Mouse (Mus musculus) heart, embryonic 13.5 days (tissue): Measurements from ENCODE around the gene Psg20. TPM values are rescaled to one million over a fixed set of nuclear protein-coding genes. Genes with fewer than 3 reads are reported as not detected.
"Not testable (repeated sequence)": the region's sequence is repeated elsewhere in the genome, so short reads cannot be mapped to it uniquely, and the experiment has no call there.

Experiments used
- ATAC-seq: fragments of 200-750 bp; cut with Nextera tagmentation; 2 replicates; pipeline ENCODE4 v1.8.0; 2017; ENCODE audit warnings: moderate TSS enrichment; ENCODE audit not compliant: insufficient number of reproducible peaks, low FRiP score, low TSS enrichment; ENCODE audit errors: extremely low read depth
- H3K27ac ChIP-seq: fragments of 300-500 bp; sonication (generic); replicated peaks from 2 replicates; pipeline ENCODE4 v1.5.1; 2015; ENCODE audit warnings: moderate library complexity, mild to moderate bottlenecking, inconsistent platforms
- H3K27me3 ChIP-seq: fragments of 300-500 bp; sonication (generic); replicated peaks from 2 replicates; pipeline ENCODE4 v1.6.1; 2015; ENCODE audit warnings: mild to moderate bottlenecking, inconsistent platforms
- H3K36me3 ChIP-seq: fragments of 300-500 bp; sonication (generic); 2 replicates; pipeline ENCODE4 v1.6.1; 2015; ENCODE audit warnings: mild to moderate bottlenecking, inconsistent platforms
- H3K4me1 ChIP-seq: fragments of 300-500 bp; sonication (generic); 2 replicates; pipeline ENCODE4 v1.6.1; 2015; ENCODE audit warnings: inconsistent platforms
- H3K4me2 ChIP-seq: fragments of 300-500 bp; sonication (generic); 2 replicates; pipeline ENCODE4 v1.6.1; 2015; ENCODE audit warnings: inconsistent platforms, mild to moderate bottlenecking, moderate library complexity
- H3K4me3 ChIP-seq: fragments of 300-500 bp; sonication (generic); 2 replicates; pipeline ENCODE4 v1.5.1; 2015; ENCODE audit warnings: moderate library complexity, mild to moderate bottlenecking, inconsistent platforms
- H3K9ac ChIP-seq: fragments of 300-500 bp; sonication (generic); 2 replicates; pipeline ENCODE4 v1.6.1; 2015; ENCODE audit warnings: inconsistent platforms, mild to moderate bottlenecking, moderate library complexity
- H3K9me3 ChIP-seq: fragments of 300-500 bp; sonication (generic); 2 replicates; pipeline ENCODE4 v1.6.1; 2016; ENCODE audit warnings: inconsistent platforms
- WGBS: fragments of 180-500 bp; shearing (Covaris S2); methylation state at CpG from one replicate; pipeline ENCODE4 v1.1.7; 2015; ENCODE audit warnings: mixed read lengths; 5-methylcytosine and 5-hydroxymethylcytosine counted together
- polyA plus RNA-seq: library from polyadenylated mRNA; unstranded; fragments of >200 nt; fragmentation: Nextera tagmentation; extraction: Ambion mirVana; gene quantifications from 2 replicates; pipeline ENCODE4 v1.2.1, GENCODE M21; 2015

Gene Psg20
- polyA plus RNA-seq, 1 experiment from 2014 or later: not detected

DNA sequence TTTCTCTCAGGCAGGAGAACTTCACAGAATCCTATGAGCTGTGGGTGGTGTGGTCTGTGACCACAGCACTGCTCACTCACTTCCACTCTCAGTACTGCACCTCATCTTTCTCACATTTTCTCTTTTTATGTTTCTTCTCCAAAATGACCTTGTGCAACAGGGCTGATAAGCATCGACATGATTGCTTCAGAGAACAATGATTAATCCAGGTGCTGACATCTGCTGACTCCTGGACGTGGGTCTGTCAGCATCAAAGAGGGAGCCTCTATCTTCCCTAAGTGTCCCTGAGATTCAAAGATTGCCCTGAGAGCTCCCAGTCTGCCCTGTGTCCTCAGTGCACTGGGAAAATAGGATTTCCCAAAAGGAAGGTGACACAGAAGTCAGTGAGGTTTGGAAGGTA is 29.4 kb downstream of the Psg20 start, which contains the start of gene Psg21:
Psg21 (minus strand) TSS at position 101 of the 400 bp plus-strand sequence.
- H3K9ac ChIP-seq, H3K4me2 ChIP-seq, H3K4me3 ChIP-seq, H3K4me1 ChIP-seq, H3K27ac ChIP-seq, ATAC-seq, H3K27me3 ChIP-seq, H3K36me3 ChIP-seq, H3K9me3 ChIP-seq: not testable (repeated sequence)
- WGBS: 47% methylated on average over 1 of the region's 2 CpGs

DNA sequence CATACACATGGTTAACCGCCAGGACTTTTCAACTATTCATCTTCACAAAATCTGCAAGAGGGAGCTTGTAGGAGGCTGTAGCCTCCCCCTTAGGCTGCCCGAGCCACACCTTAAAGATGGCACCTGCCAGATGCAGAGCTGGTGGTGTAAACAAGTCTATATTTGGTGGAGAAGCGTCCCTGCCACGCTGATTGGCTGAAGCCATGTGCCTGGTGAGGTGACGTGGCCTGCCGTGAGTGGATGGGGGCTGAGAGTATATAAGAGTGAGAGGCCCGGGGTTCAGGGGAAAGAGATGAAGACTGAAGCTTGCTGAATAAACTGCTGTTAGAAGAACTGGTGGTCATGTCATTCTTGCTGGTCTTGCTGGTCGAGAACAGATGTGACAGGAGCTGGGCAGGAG is 59.1 kb downstream of the Psg20 start:
- ATAC-seq, H3K9me3 ChIP-seq, H3K27me3 ChIP-seq, H3K4me1 ChIP-seq, H3K36me3 ChIP-seq, H3K9ac ChIP-seq, H3K27ac ChIP-seq, H3K4me2 ChIP-seq, H3K4me3 ChIP-seq: not testable (repeated sequence)
- 62% methylated on average over 8 of the region's 8 CpGs for WGBS

Other genes with a start within 250 kb of the Psg20 start
- not detected in 2 replicates for gene Psg26, start 202.0 kb downstream of the Psg20 start, polyA plus RNA-seq
- 0.04 and 0.07 TPM in 2 replicates for gene Psg25, start 153.9 kb downstream of the Psg20 start, polyA plus RNA-seq
- gene Psg27, start 118.9 kb downstream of the Psg20 start, polyA plus RNA-seq: not detected in 2 replicates
- gene Psg23, start 69.7 kb downstream of the Psg20 start, polyA plus RNA-seq: not detected in 2 replicates
- gene Psg21, start 29.5 kb downstream of the Psg20 start, polyA plus RNA-seq: not detected in 2 replicates
- gene Psg22, start 31.9 kb upstream of the Psg20 start, polyA plus RNA-seq: 0.10 TPM in 1 of 2 replicates, not detected in the other
- not detected in 2 replicates for gene Psg19, start 112.3 kb upstream of the Psg20 start, polyA plus RNA-seq
- gene Psg17, start 135.4 kb upstream of the Psg20 start, polyA plus RNA-seq: 0.09 TPM in 1 of 2 replicates, not detected in the other
- 0.16 and 0.18 TPM in 2 replicates for gene Mill2, start 153.8 kb upstream of the Psg20 start, polyA plus RNA-seq
- 0.82 and 1.2 TPM in 2 replicates for gene Pglyrp1, start 185.1 kb upstream of the Psg20 start, polyA plus RNA-seq
- gene Ccdc61, start 224.2 kb upstream of the Psg20 start, polyA plus RNA-seq: 18.2 and 23.0 TPM in 2 replicates
- 0.52 and 0.60 TPM in 2 replicates for gene Nova2, start 239.7 kb upstream of the Psg20 start, polyA plus RNA-seq